Mouse (Mus musculus) right cerebral cortex, postnatal 10 days (tissue): ENCODE data around the gene Isy1.

Source experiments
- DNase-seq, 2 experiments: peaks; one replicate each; pipeline ENCODE4 v3.0.0; 2021; ENCODE audit warnings: low spot score in 2 of 2

Isy1 gene

DNA sequence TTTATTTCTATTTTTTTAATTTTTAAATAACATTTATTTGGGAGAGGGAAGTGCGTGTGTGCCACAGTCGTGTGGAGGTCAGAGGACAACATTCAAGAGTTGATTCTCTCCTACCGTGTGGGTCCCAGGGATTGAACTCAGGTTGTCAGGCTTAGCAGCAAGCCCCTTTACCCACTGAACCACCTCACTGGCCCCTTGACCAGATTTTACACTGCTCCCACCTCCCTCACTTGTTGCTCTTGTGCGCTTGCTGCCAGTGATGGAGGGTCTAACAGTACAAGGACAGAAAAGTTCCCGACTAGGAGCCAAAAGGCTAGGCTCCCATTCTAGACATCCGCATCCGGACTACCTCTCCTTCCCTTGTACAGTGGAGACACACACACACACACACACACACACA lies 33.1 kb downstream of the Isy1 start:
- no peak for DNase-seq

DNA sequence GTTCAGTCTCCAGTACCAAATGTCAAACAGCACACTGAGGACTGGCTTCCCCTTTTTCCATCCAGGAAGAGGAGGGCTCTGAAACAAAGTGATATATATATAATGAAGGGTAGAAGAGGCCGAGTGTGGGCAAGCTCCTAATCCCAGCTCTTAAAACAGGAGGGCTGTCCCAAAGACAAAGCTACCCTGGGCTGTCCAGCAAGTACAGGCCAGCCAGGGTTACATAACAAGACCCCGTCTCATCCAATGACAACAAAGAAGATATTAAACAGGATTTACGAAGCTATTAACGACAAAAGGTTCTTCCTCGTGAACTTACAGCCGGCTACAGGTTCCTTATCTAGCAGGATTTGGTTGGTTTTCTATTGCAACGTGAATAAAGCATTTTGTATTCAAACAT lies 33.7 kb downstream of the Isy1 start:
- no peak for DNase-seq

DNA sequence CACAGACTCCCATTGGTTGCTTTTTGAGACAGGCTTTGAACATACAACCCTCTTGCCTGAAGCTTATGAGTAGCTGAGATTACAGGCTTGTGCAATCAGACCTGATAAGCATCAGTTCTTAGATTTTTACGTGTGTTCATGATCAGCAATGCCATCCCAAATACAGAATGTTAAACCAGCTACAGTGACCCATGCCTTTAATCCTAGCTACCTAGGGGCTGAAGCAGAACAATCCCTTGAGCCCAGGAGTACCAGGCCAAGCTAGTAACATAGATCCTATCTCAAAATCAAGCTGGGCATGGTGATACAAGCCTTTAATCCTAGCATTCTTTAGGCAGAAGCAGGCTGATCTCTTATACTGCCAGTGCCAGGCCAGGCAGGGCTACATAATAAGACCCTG lies 34.6 kb downstream of the Isy1 start:
- DNase-seq: no peak

DNA sequence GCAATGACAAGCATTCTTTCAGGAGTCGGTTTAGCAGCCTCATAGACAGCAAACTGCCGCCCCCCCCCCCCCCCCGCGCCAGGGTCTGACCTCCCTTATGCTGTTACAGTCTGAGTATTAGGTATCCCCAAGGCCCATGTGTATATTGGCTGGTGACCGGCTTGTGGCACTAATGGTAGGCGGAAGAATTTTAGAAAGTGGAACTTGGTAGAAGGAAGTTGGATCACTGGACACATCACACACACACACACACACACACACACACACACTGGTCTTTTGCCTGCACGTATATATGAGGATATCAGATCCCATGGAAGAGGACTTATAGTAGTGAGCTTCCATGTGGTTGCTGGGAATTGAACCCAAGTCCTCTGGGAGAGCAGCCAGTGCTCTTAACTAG lies 36.1 kb downstream of the Isy1 start:
- DNase-seq: no peak

DNA sequence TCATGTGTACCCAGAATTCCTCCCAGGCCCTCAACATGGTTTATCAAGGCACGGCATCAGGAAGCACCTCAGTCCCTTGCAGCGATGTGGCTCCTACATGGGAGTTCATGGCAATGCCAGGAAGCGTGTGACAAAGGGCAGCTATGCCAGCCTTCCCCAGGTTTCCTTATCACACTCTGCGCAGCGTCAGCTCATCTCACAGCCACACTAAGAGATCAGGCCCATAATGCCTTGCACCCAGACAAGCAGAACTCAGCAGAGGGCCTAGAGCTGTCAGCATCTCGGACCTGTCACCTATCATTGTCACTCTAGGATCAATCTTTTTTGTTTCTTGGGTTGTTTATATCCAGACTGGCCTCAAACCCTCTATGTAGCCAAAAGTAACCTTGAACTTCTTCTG lies 39.0 kb downstream of the Isy1 start:
- no peak for DNase-seq

DNA sequence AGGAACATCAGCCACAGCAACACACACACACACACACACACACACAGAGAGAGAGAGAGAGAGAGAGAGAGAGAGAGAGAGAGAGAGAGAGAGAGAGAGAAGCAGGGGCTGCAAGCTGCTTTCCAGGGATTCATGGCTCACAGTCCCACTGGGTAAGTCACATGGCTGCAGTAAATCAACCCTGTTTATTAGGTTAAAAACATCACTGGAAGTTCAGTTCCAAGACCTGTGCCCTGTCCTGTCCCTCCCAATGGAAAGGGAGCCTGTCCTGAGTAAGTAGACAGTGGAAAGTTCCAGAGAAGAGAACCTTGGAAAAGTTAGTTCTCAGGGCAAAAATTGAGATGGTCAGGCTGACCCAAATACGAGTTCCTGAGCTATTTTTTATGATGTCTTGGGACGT lies 41.3 kb downstream of the Isy1 start:
- no peak for DNase-seq

DNA sequence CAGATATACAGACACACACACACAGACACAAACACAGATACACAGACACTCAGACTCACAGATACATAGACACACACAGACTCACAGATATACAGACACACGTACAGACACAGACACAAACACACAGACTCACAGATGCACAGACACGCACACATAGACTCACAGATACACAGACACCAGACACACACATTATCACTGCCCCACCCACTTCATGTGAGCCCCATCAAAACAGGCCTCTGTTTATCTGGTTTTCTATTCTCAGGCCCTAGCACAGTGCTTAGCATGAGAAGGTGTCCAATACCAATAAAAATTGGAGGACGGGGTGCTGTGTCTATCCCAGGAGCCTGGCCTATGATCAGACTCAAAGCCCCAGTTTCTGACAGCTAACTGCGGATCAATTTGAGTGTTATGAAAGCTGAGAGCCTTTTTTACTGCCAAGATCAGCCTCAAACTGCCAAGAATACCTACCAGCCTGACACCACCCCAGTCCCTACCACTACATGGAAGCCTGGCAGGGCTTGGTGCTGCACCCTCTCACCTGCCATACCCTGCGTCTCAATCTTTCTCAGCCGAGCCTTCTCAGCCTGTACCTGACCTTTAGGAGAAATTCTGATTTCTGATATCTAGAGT lies 42.2 kb downstream of the Isy1 start:
- DNase-seq: no peak

DNA sequence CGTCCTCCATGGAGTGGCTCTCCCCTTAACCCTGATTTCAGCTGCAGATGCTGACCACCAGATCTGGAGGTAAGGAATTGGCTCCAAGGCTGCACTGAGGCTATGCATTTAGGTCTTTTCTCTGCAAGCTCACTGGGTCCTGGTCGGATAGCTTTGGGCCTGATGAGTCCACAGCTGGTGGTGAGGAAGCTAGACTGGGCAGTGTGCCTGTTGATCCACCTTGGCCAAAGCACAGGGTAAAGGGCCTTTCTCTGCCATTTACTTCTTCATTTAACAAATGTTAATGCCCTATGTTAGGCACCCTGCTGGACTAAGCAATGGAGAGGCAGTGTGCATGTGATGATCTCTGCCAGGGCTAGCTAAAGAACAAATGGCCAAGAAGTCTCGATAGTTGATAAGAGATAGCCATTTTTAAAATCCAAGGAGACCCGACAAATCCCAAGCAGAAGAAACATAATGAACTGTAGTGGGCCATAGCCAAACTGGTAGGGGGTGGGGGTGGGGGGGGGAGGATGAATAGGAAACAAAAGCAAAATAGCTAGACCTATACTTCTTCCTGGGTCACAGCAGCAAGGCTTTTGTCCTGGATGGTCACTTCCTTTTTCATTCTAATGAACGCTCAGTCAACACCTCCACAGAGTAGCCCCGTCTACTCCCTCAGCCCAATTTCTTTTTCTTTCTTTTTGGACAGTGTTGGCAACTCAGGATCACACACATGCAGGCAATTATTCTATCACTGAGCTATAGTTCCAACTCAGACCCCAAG lies 43.0 kb downstream of the Isy1 start:
- DNase-seq: no peak

DNA sequence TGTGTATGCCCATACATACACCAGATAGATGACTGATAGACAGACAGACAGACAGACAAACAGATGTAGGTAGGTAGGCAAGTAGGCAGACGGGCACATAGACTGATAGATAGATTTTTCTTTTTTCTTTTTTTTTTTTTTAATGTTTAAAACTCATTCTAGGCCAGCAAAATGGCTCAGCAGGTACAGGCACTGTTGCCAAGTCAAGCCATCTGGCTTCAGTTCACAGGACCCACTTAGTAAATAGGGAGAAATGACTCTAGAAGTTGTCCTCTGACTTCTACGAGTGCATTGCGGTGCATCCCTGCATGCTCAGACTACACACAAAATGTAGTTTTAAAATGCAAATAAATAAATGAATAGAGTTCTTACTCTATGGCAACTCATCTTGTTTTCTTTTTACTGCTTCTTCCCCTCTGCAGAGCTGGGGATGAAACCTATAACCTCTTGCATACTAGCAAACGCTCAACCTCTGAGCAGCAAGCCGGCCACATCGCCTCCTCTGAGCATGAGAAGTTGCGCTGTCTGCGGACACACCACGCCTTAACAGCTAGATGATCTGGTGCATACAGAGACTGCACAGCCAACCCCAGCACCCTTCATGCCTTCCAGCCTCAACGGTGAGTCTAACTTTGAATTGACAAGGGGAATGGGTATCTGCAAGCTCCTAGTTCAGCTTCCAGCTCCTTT lies 44.6 kb downstream of the Isy1 start:
- no peak for DNase-seq

DNA sequence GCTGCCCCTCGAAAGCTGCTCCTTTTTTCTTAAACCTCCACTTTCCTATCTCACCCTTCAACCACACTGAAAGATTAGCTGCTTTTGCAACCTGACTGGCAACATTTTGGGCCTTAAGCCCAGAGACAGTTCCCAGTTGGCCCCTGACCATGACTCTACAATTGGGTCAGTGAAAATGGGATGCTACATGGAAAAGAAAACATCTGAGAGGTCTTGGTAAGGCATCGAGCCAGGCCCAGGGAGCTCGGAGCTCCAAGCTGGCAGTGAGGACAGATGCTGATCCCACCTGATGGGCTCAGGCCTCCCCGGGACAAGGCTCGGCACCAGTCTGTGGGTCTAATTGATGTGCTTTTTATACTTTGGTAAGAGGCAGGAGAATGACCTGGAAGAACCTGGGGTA lies 46.8 kb downstream of the Isy1 start:
- no peak for DNase-seq

DNA sequence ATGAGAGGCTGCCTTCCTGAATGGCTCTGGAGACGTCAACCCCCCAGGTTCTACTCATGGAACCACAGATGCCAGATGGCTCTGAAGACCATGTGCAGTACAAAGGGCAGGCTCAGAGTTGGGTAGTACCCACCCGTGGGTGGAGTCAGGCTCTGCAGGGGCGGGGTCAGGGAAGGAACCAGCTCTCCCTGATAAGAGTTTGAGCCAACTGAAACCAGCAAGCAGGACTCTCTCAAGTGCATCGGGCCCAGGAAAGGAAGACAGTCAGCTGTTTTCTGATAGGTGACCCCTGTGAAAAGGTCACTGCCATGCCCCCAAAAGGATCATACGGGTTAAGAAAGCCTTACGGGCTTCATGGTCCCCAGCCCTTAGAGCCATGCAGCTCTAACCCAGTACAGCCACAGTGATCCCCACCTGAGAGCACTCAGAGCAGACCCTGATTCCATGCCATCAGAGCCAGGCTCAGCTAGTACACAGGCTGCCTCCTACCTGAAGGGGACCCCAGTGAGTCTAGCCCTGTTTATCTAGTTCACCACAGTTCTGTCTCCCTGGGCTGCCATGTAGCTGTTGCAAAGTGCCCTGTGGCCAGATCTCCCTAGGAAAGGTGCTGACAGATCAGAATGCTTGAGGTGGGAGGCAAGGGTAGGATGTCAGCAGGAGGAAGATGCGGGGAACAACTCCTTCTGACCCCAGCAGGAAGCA lies 47.7 kb downstream of the Isy1 start:
- no peak for DNase-seq

DNA sequence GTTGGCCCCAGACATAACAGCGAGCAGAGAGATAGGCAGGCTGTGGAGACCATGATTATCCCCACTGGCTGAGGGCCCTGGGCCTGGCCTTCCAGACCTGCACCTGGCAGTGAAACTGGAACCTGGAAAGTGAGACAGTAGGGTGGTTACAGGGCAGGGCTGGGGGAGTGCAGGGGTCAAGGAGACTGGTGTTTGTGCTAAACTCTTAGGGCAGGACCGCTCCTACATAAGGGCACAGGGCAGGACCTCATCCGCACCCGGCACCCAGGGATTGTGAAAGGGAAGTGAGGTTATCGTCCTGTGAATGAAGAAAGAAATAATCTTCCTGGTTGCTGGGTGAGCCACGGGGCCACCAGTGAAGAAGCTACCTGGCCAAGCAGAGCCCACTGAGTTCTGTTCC lies 48.8 kb downstream of the Isy1 start:
- DNase-seq: no peak

DNA sequence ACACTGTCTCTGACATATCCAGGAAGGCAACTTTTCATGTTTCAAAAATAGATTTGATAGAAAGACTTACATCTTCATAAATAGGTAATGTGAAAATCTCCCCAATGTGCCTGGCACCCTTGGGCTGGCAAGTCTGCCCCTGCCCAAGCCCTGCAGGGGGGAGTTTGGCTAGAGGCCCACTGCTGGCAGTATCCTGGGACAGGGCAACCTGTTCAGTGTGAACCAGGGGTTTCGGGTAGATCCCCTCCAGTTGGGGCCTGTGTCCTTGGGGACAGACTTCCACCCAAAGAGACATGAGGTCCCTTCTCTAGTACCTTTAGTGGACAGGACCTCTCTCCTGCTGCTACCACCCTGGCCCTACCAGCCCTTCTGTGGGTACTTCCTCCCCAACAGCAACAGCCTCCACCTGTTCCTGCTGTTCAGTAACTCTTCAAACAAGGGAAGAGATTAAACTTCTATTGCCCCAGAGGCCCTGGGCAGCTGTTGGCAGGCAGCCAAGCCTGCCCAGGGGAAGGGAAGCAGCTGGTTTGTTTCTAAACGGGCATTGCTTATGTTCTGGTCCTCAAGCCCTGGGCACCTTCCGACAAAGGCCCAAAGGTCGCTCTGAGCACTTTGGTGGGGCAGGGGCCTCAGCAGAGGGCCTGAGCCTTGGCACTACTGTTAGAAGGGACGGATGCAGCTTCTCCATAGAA lies 49.6 kb downstream of the Isy1 start:
- no peak for DNase-seq

DNA sequence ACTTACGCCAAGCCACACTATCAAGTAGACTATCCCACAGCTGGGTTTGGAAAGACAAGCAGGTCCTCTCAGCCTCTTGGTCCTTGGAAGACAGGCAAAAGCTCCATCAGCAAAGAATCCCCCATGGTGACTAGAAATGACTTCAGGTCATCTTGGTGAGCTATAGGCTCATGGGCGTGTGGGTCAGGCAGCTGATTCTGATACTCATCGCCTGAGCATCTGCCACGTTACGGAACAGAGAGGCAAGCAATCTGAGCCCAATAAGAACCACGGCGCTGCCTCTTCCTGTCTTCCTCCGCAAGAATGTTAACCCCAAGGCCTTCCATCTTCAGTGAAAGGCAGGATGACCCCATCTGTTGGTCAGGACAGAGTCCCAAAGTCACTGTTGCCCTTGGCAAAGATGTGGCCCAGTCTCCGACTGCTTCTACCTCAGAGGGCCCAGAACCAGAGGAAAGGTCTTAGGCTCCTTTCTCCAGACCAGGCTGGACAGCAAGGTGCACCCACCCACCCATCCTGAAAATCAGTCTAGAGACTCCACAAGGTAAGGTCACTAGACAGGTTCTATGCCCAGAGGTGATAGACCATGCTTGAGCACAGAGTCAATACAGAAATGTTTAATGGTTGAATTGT lies 50.2 kb downstream of the Isy1 start:
- no peak for DNase-seq

DNA sequence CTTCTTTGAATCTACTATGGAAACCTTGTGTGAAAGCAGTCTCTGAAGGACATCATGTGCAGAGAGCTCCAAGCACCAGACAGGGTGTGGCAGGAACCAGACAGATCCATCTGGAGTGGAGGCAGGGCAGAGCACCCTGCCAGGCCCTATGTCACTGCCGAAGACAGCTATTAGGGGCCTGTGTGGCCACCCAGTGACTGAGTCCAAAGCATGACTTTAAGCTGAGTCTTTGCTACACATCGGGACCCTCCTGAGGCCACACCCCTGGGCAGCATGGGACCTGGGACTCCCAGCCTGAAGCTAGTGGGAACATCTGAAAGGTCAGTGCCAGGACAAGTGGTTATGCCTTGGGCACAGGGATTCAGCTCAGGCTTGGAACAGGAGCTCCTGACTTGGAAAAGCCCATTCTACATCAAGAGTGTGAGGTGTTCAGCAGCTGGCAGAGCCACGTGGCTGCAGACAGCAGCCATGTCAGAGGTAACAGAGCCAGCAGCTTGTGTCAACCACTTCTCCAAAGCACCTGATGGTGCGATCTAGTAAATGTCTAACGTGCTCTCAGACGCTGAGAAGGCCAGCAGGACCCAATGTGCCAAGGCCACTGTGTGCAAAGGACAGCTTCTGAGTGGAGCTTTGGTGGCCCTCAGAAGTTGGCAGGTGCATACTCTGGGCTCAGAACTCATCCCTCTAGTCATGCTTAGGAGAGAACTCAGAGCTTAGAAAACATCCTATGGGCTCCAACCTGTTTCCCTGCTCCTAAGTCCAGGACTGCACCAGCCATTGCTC lies 51.3 kb downstream of the Isy1 start:
- DNase-seq: no peak

DNA sequence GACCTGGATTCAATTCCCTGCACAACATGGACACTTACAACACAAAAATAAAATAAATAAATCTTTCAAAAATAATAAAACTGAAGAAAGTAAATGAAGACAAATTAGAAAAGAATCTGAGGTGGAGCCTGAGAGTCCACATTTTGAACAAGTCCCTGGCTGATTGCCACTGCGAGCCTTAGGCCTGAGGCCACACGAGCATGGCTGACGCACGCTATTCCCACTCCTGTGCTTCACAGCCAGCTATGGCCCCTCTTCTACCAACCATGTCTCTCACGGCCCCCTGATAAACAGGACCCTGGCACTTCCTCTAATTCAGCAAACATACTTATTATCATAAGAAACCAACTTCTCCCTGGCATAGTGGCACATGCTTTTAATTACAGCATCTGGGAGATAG lies 52.0 kb downstream of the Isy1 start:
- no peak for DNase-seq

DNA sequence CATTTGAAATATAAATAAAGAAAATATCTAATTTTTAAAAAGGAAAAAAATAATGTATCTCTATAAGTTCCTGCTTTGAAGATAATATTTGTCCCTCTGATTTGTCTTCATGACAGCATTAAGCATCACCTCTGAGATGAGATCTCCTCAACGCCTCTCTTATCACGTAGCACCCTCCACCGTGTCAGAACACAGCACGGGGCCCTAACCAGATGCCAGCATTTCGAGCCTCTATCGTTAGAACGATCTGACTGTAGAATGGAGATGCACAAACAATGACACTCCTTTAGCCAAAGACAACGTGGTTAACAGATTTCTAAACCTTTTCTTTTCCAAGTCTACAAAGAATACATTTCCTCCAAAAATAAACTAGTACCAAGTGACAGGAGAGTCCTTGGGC lies 54.6 kb downstream of the Isy1 start:
- DNase-seq: no peak

DNA sequence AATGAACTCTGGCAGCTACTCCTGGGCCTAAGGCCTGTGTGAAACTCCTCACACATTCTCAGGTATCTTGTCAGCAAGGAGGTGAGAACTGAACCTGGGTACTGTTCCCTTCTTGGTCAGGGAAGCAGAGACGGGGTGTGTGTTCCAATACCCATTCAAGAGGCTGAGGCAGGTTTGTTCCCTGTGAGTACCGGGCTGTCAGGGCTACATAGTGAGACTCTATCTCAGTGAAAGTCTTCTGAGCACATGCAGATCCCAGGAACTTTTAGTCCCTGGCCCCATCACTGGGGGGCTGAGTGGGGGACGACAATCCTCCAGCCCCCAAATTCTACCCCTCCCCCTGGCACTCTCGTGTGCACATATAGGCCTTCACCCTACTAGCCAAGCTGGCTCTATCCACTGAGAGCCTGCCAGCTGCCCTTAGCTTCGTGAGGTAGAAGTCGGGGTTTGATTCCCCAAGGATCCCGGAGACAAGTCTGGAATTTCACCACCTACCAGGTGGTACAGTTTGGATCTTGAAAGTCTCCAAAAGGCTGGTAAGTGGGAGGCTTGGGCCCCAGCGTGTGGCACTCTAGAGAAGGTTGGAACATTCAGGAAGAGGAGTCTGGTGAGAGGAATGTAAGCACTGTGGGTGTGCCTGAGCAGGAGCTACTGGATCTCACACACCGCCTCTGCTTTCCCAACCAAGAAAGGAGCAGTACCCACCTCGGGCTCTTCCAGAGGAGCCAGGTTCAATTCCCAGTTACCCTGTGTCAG lies 57.9 kb downstream of the Isy1 start:
- DNase-seq: no peak

DNA sequence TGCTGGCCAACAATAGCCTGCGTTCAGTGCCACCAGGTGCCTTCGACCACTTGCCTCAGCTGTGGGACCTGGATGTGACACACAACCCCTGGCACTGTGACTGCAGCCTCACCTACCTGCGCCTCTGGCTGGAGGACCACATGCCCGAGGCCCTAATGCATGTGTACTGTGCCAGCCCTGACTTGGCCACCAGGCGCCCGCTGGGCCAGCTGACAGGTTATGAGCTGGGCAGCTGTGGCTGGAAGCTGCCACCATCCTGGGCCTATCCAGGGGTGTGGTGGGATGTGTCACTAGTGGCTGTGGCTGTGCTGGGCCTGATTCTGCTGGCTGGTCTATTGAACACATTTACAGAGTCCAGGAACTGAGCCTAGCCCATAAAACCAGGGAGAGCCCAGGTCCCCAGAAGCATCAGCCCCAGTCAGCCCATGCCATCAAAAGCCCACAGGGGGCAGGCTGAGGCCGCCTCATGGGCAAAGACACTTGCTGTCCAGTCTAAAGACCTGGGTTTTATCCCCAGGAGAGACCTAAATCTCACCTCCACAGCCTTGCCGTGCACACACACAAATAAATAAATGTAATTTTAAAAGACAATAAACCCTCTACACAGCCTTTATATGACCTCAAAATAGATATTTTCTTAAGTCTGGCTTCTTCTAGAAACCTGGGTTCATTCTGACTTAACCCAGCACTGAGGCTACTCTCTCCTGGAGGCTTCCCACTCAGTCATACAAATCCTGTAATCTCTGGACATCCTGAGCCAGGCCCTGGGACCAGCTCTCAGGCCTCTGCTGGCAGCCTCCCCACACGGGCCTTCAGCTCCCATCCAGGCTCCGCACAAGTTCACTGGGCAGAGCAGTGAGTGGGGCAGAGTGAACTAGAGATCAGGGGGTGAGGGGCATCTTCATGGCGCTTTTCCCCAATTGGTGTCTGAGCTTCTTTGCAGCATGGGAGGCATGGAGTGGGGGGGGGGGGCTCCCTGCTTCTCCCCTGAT lies 59.1 kb downstream of the Isy1 start:
- no peak for DNase-seq
